Mouse (Mus musculus) yolk sac, embryonic 10.5 days (tissue): ENCODE measurements at regions not wholly inside any gene's neighbourhood (a gene's known extent, or its start where the extent isn't known, plus 50 kb on each side); places are given as distances from the start of the nearest gene placed in this dataset.
"Not testable (repeated sequence)": the region's sequence is repeated elsewhere in the genome, so short reads cannot be mapped to it uniquely, and the experiment has no call there.

Experiments
- DNase-seq: peaks from one replicate; pipeline ENCODE4 v3.0.0-alpha.2; 2017; ENCODE audit warnings: low spot score

- DNase-seq, result no peak
These were observed 137.5 kb upstream of the Rps6ka3 start for GRCm38 (mm10) chrX:159072647-159073046.

GRCm38 (mm10) chrX:159073533-159073932, 136.6 kb upstream of the Rps6ka3 start:
- no peak for DNase-seq

- DNase-seq, result no peak
These were observed 129.6 kb upstream of the Rps6ka3 start for GRCm38 (mm10) chrX:159080508-159080907.

GRCm38 (mm10) chrX:159110651-159111050, 99.5 kb upstream of the Rps6ka3 start:
- not testable (repeated sequence) for DNase-seq

GRCm38 (mm10) chrX:159116210-159116609, 93.9 kb upstream of the Rps6ka3 start:
- no peak for DNase-seq

- no peak for DNase-seq
These were observed 69.6 kb upstream of the Rps6ka3 start for GRCm38 (mm10) chrX:159140554-159140953.

- no peak for DNase-seq
These were observed 66.8 kb upstream of the Rps6ka3 start for GRCm38 (mm10) chrX:159143278-159143677.

GRCm38 (mm10) chrX:159144674-159145073, 65.4 kb upstream of the Rps6ka3 start:
- DNase-seq, result no peak

GRCm38 (mm10) chrX:159145212-159145611, 64.9 kb upstream of the Rps6ka3 start:
- no peak for DNase-seq

GRCm38 (mm10) chrX:159155786-159156185, 54.3 kb upstream of the Rps6ka3 start:
- DNase-seq, result no peak

- DNase-seq, result peak; percentile 15
These were observed 53.1 kb upstream of the Rps6ka3 start for GRCm38 (mm10) chrX:159156976-159157375.

GRCm38 (mm10) chrX:159159727-159160126, 50.4 kb upstream of the Rps6ka3 start:
- DNase-seq, result no peak
